Mouse (Mus musculus) heart, postnatal 0 days (tissue): Measurements from ENCODE around the gene Cyp2c55. TPM values are rescaled to one million over a fixed set of nuclear protein-coding genes. Genes with fewer than 3 reads are reported as not detected.

Experiments used
- ATAC-seq: fragments of 200-750 bp; cut with Nextera tagmentation; 2 replicates; pipeline ENCODE4 v1.8.0; 2017; ENCODE audit warnings: low read depth, moderate number of reproducible peaks, moderate library complexity; ENCODE audit not compliant: insufficient read depth
- DNase-seq: peaks from one replicate; pipeline ENCODE4 v3.0.0-alpha.2; 2016; ENCODE audit warnings: low spot score
- H3K27ac ChIP-seq: fragments of 300-500 bp; sonication (generic); 2 replicates; pipeline ENCODE4 v1.5.1; 2014; ENCODE audit warnings: low read depth, mild to moderate bottlenecking
- H3K27me3 ChIP-seq: fragments of 300-500 bp; sonication (generic); 2 replicates; pipeline ENCODE4 v1.6.1; 2014; ENCODE audit warnings: low read length, mixed read lengths; ENCODE audit not compliant: control insufficient read depth, insufficient read depth
- H3K36me3 ChIP-seq: fragments of 300-500 bp; sonication (generic); replicated peaks from 2 replicates; pipeline ENCODE4 v1.6.1; 2014; ENCODE audit warnings: low read length, mixed read lengths; ENCODE audit not compliant: control insufficient read depth, insufficient read depth
- H3K4me1 ChIP-seq: fragments of 300-500 bp; sonication (generic); 2 replicates; pipeline ENCODE4 v1.6.1; 2014; ENCODE audit warnings: antibody characterized with exemption; ENCODE audit not compliant: control insufficient read depth, insufficient read depth
- H3K4me2 ChIP-seq: fragments of 300-500 bp; sonication (generic); 2 replicates; pipeline ENCODE4 v1.6.1; 2014; ENCODE audit warnings: low read depth, mild to moderate bottlenecking, low read length, moderate library complexity
- H3K4me3 ChIP-seq: fragments of 300-500 bp; sonication (generic); 2 replicates; pipeline ENCODE4 v1.5.1; 2014; ENCODE audit warnings: low read depth, low read length
- H3K9ac ChIP-seq: fragments of 300-500 bp; sonication (generic); replicated peaks from 2 replicates; pipeline ENCODE4 v1.6.1; 2014; ENCODE audit warnings: low read depth, low read length, mixed read lengths
- H3K9me3 ChIP-seq: fragments of 300-500 bp; sonication (generic); replicated peaks from 2 replicates; pipeline ENCODE4 v1.6.1; 2016; ENCODE audit warnings: low read length; ENCODE audit not compliant: control insufficient read depth
- CTCF ChIP-seq: IDR thresholded peaks from 2 replicates; pipeline ENCODE4 v1.5.1; 2016; ENCODE audit warnings: antibody characterized with exemption, control low read depth, low read depth
- EP300 ChIP-seq: IDR thresholded peaks from 2 replicates; pipeline ENCODE4 v1.6.1; 2016; ENCODE audit warnings: antibody characterized with exemption, low read depth
- WGBS: fragments of 180-500 bp; shearing (Covaris S2); extraction: QIAGEN DNeasy Blood & Tissue Kit; methylation state at CpG from one replicate; pipeline ENCODE4 v1.1.7; 2014; 5-methylcytosine and 5-hydroxymethylcytosine counted together
- microRNA-seq: library from miRNA; unstranded; fragments of <30 nt; microRNA quantifications from one replicate; pipeline ENCODE4, GENCODE M21; 2016
- polyA plus RNA-seq: library from polyadenylated mRNA; unstranded; fragments of >200 nt; fragmentation: Nextera tagmentation; extraction: Ambion mirVana; gene quantifications from 2 replicates; pipeline ENCODE4 v1.2.1, GENCODE M21; 2015
- total RNA-seq: library from RNA; depleted of rRNA; stranded (reverse); fragments of >200 nt; gene quantifications from 2 replicates; pipeline ENCODE4 v1.2.3, GENCODE M21; 2014; ENCODE audit warnings: low replicate concordance; rRNA removed

The Cyp2c55 gene
- total and polyA plus RNA-seq, 2 experiments from 2014 or later: not detected

- Histone ChIP-seq H3K9me3 (peaks cover 4% of the 10 kb centered on the region; the same call in 1 of the 2 replicates), H3K27ac (no peak overlapping the region), H3K4me3 (no peak overlapping the region), H3K9ac (no peak overlapping the region), H3K4me2 (no peak overlapping the region), H3K36me3 (no peaks in the 10 kb centered on the region), H3K27me3 (no peaks in the 10 kb centered on the region), H3K4me1 (no peaks in the 10 kb centered on the region)
- ATAC-seq: no peak
- TF ChIP-seq EP300: no peak
- TF ChIP-seq CTCF: no peak
- WGBS: 52% methylated on average over 4 of the region's 4 CpGs
- DNase-seq: no peak
Observed at GRCm38 (mm10) chr19:38998248-38998647, 8.6 kb upstream of the Cyp2c55 start.

- Histone ChIP-seq H3K9me3 (peaks cover under 1% of the 10 kb centered on the region; the same call in 1 of the 2 replicates), H3K4me2 (no peak overlapping the region), H3K9ac (no peak overlapping the region), H3K4me1 (no peaks in the 10 kb centered on the region), H3K4me3 (no peak overlapping the region), H3K27me3 (no peaks in the 10 kb centered on the region), H3K27ac (no peak overlapping the region), H3K36me3 (no peaks in the 10 kb centered on the region)
- WGBS: 67% methylated on average over 1 of the region's 1 CpGs
- ATAC-seq (no peak), DNase-seq (no peak)
- TF ChIP-seq EP300 (no peak), CTCF (no peak)
Observed at GRCm38 (mm10) chr19:38998676-38999075, 8.1 kb upstream of the Cyp2c55 start.

GRCm38 (mm10) chr19:39005132-39005531 lies 1.7 kb upstream of the Cyp2c55 start:
- Histone ChIP-seq H3K27ac (no peak overlapping the region), H3K36me3 (no peaks in the 10 kb centered on the region), H3K27me3 (no peaks in the 10 kb centered on the region), H3K9ac (no peak overlapping the region), H3K9me3 (no peaks in the 10 kb centered on the region), H3K4me1 (no peaks in the 10 kb centered on the region), H3K4me2 (no peak overlapping the region), H3K4me3 (no peak overlapping the region)
- ATAC-seq: no peak
- WGBS: 78% methylated on average over 1 of the region's 1 CpGs
- no peak for DNase-seq
- TF ChIP-seq EP300 (no peak), CTCF (no peak)

DNA sequence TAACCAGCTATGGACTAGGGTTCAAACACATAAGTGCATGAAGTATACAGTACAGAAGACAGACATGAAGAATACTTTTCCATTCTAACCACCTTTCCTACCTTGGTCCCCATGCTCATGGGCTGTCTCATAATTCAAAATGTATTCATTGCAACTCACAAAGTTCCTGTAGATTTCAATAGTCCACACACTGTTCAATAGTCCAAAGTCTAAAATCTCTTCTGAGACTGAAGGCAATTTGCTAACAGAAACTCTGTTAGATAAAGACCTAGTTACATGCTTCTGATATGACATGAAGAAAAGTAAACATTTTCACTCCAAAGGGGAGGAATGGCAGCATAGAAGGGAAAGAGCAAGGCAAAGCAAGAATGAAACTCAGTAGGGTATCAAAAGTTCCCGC lies 51.1 kb downstream of the Cyp2c55 start:
- no peak for TF ChIP-seq CTCF
- no peak for TF ChIP-seq EP300
- Histone ChIP-seq H3K27ac (no peak overlapping the region), H3K9me3 (no peaks in the 10 kb centered on the region), H3K36me3 (no peaks in the 10 kb centered on the region), H3K4me2 (no peak overlapping the region), H3K4me1 (no peaks in the 10 kb centered on the region), H3K4me3 (no peak overlapping the region), H3K27me3 (no peaks in the 10 kb centered on the region), H3K9ac (no peak overlapping the region)
- WGBS: 81% methylated on average over 1 of the region's 1 CpGs
- DNase-seq (no peak), ATAC-seq (no peak)

- Histone ChIP-seq H3K4me3 (no peak within 1 kb of the TSS), H3K4me1 (no peaks in the 10 kb centered on the region), H3K4me2 (no peak within 1 kb of the TSS), H3K36me3 (no peaks in the 10 kb centered on the region), H3K27ac (no peak within 1 kb of the TSS), H3K9ac (no peak within 1 kb of the TSS), H3K9me3 (no peaks in the 10 kb centered on the region), H3K27me3 (no peaks in the 10 kb centered on the region)
- TF ChIP-seq CTCF (no peak), EP300 (no peak)
- WGBS: 47% methylated on average over 2 of the region's 2 CpGs
- no peak for ATAC-seq
- no peak for DNase-seq
Observed at GRCm38 (mm10) chr19:39060719-39061118, 53.9 kb downstream of the Cyp2c55 start, which contains the start of gene Cyp2c65. TSS of gene Cyp2c65 (plus strand) at chr19:39061015.

Small RNAs within 50 kb of the gene (microRNA-seq; reads per million reads assigned to microRNA genes)
- gene Gm23800: not detected

Other genes with a start within 250 kb of the Cyp2c55 start
- gene Noc3l, start 187.8 kb upstream of the Cyp2c55 start, total RNA-seq: 3.0 and 4.0 TPM in 2 replicates
- 1.9 and 2.4 TPM in 2 replicates for gene Noc3l, start 187.8 kb upstream of the Cyp2c55 start, polyA plus RNA-seq
- 5.8 and 8.5 TPM in 2 replicates for gene Tbc1d12, start 170.4 kb upstream of the Cyp2c55 start, total RNA-seq
- gene Tbc1d12, start 170.4 kb upstream of the Cyp2c55 start, polyA plus RNA-seq: 1.2 and 1.3 TPM in 2 replicates
- 2.5 and 4.1 TPM in 2 replicates for gene Hells, start 76.1 kb upstream of the Cyp2c55 start, total RNA-seq
- 6.0 and 7.8 TPM in 2 replicates for gene Hells, start 76.1 kb upstream of the Cyp2c55 start, polyA plus RNA-seq
- not detected in 2 replicates for gene Cyp2c65, start 54.0 kb downstream of the Cyp2c55 start, total RNA-seq
- gene Cyp2c65, start 54.0 kb downstream of the Cyp2c55 start, polyA plus RNA-seq: not detected in 2 replicates
- not detected in 2 replicates for gene Cyp2c66, start 106.9 kb downstream of the Cyp2c55 start, total RNA-seq
- gene Cyp2c66, start 106.9 kb downstream of the Cyp2c55 start, polyA plus RNA-seq: not detected in 2 replicates